Mouse (Mus musculus) heart, adult 2 months (tissue): ENCODE data around the gene D430041D05Rik.

Source experiments
- CTCF ChIP-seq: fragments of 200-600 bp; IDR thresholded peaks from 2 replicates; pipeline ENCODE4 v1.8.1; 2022; ENCODE audit warnings: antibody characterized with exemption, mild to moderate bottlenecking, moderate library complexity
- POLR2A ChIP-seq: fragments of 200-500 bp; IDR thresholded peaks from 2 replicates; pipeline ENCODE4 v1.6.1; 2011; ENCODE audit warnings: mild to moderate bottlenecking, low read depth, low read length, control low read depth; ENCODE audit not compliant: insufficient read depth

DNA sequence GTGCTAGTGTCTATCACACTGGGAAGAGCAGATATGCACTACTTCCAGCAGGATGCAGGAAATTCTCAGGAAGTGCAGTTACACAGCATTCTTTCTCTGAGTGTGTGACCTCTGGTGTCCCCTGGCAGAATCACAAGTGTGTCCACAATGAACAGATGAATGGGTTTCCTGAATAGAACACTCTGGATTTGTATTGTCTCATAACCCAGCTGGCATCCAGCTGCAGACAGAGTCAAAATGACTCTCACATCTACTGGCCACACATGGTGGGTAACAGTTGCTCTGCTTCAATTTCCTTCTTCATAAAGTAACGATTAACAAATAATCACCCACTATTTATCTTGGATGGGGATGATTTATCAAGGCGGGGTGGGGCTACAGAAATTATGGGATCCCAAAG, 43.5 kb downstream of the D430041D05Rik start:
- TF ChIP-seq POLR2A: no peak
- no peak for TF ChIP-seq CTCF
